Mouse (Mus musculus): ENCODE measurements at regions not wholly inside any gene's neighbourhood (a gene's known extent, or its start where the extent isn't known, plus 50 kb on each side); places are given as distances from the start of the nearest gene placed in this dataset.

DNA sequence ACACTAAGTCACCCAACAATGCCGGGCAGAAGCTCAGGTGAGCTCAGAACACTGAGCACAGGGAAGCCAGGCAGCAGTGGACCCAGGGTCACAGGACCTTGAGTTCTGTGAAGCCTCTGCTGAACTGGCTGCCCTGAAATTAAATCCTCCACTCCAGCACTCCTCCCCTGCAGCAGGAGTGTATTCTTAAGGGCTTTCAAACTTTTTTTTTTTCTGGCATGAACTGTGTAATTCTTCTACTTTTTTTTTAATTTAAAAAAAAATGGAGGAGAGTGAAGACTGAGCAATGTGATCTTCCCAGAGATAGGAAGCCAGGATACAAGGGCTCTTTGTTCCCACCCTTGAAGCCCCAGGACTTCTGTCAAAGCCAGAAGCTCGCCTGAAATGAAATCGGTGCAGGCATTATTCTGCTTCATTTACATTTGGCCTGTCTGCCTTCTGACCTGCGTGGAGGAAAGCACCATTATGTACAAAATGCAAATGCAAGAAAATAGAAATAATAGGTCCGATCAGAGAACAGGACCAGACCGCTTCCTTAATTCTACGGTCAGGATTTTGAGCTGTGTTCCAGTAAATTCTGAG, 331.3 kb upstream of the Mki67 start:
- DNase-seq (ENCODE audit: low read depth, low spot score): no peak

DNA sequence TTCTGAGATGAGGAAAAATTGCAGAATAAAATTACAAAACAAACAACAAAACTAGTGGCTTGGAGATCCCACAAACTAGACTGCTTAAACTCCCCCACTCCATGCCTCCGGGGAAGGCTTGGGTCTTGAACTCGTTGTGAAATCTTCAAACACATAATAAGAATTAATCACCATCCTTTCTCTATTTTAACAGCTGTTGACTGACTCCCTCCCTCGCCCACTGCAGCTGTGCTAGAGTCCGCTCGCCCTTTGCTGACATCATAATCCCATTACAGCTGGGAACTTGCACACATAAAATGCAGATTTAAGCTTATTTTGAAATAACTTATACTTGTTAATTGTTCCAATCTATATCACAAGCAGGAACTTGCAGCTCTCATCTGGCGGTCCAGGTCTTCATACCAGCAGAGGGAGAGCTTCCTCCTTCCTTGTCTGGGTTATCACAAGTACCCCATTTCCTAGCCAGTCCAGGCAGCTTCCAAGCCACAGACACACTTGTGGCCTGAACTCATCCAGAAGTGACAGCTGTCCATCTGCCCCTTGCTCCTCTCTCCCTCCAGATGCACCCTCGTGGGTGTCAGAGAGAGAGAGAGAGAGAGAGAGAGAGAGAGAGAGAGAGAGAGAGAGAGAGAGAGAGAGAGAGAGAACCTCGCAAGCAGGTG, 332.9 kb upstream of the Mki67 start:
- DNase-seq (ENCODE audit: low read depth, low spot score): no peak

DNA sequence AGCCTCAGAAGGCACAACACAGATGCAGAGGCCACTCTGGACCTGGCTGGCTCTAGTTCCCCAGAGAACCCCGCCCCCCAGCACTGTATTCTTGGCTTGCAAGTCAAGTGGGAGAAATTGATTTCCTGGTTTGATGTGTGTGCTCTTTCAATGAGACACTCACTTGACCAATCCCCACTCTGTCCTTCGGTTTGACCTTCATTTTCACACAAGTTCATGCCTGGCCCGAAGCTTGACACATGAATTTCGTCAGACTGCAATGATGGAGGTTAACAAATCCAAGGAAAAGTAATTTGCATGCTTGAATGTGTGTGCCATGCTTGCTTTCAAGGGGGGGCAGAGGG, 333.4 kb upstream of the Mki67 start:
- DNase-seq (ENCODE audit: low read depth, low spot score): no peak

DNA sequence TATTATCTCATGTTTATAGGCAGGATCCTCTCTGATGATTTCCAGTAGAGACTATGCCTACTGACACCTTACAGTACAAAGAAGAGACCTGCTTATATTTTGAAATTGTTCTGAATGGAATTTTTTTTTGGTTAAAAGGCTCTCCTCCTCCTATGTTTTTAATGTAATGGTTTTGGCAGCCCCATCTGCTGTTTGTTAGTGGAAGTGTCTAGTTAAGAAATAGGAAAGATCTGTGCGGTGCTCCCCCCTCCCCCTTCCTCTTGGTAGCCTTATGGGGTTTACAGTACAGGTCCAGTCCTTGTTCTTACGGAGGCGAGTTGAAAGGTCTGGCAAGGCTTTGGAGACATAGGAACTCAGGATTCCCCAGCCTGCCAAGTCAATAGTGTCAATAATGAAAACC, 334.0 kb upstream of the Mki67 start:
- DNase-seq (ENCODE audit: low read depth, low spot score): no peak

DNA sequence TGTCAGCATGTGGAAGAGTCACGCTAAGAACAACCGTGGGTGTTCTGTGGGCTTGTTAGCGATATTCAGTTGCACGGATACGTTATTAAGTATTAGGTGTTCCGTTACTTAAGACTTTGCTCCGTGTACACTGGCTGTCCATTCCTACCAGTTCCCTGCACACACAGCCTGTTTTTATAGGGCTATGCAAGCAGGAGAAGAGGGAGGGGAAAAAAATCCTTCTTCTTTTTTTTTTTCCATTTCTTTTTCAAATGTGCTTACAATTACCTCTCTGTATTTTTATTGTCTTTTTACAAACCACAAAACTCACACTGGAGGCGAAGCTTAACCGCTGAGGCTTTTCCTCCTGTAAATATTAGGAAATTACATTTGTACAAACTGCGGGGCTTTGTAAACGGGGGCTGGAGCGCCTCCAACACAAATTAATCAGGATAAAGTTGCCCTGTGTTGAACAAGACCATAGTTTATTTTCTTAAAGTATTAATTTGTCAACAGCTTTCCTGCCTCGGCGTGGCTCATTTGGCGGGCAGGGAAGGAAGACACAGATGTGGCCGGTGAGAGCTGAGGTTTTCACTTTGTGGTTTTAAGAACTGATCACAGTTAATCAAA, 340.8 kb upstream of the Mki67 start:
- no peak for DNase-seq (ENCODE audit: low read depth, low spot score)

DNA sequence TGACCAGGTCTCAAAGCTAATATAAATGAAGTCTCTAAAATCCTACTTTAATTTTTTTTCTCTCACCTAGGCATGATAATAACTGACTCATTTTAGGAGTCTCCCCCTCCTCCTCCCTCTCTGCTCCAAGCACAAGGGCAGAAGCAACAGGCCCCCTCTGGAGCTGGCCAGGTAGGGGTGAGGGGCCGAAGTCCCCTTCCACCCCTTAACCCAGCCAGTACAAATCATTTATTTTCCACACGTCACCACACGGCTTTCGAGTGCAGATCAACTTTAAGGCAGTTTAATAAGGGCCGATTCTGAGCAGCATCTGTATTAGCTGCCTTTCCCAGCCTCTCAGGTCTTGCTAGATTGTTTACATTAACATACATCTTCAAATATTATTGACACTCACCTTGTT, 342.2 kb upstream of the Mki67 start:
- DNase-seq (ENCODE audit: low read depth, low spot score): no peak

DNA sequence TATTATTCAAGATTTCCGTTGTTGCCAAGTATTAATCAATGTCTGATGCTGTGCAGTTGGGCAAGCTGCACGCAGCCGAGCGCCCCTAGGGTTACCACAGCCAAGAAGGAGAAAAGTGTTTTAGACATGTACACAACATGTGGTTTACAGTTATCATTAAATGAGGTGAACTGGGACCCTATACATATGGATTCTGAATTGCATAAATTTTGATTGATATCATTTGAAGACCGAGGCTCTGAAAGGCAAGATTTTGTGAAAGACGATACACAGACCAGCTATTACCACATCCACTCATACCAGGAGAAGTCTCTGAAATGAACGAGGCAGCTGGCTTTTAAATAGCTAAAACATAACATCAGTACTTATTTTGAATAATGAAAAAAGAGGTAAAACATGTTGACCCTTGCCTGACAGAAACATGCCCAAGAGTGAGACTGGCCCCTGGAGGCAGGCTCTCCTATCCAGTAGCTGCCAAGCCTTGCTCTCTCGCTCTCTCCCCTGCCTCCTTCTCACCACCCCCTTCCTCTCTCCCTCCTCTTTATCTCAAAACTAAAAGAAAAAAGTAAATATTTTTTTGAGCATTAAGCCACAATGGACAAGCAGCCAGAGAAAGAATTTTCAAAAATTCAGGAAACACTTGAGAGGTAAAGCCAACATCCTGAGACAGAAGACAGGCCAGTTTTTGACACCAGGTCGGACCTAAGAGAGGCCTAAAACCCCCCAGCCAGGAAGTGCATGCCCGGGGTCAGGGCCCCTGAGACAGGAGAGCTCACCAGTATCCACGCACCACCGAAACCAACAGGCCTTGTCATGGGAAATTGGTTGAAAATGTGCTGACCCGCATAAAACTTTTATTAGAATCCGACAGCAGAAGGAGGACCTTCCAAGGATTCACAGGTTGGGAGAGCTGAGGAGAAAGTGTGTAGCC, 342.9 kb upstream of the Mki67 start:
- DNase-seq (ENCODE audit: low read depth, low spot score): no peak

DNA sequence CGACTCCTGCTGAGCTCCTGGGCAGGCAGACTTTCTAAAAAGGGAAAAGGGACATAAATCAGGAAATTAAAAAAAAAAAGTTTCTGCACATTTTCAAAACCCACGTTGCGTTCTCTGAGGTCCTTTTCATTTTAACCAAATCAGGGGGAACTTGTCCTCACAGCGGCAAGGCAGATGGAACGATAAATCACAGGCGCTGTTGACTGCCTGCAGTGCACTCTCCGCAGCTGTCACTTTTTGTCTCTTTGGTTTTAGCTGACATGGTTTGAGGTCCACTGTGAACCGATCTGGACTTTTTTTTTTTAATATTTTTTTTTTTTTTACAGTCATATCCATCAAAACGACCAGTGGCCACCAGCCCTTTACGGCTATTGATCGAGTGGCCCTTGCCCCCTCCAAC, 343.7 kb upstream of the Mki67 start:
- DNase-seq (ENCODE audit: low read depth, low spot score): no peak

DNA sequence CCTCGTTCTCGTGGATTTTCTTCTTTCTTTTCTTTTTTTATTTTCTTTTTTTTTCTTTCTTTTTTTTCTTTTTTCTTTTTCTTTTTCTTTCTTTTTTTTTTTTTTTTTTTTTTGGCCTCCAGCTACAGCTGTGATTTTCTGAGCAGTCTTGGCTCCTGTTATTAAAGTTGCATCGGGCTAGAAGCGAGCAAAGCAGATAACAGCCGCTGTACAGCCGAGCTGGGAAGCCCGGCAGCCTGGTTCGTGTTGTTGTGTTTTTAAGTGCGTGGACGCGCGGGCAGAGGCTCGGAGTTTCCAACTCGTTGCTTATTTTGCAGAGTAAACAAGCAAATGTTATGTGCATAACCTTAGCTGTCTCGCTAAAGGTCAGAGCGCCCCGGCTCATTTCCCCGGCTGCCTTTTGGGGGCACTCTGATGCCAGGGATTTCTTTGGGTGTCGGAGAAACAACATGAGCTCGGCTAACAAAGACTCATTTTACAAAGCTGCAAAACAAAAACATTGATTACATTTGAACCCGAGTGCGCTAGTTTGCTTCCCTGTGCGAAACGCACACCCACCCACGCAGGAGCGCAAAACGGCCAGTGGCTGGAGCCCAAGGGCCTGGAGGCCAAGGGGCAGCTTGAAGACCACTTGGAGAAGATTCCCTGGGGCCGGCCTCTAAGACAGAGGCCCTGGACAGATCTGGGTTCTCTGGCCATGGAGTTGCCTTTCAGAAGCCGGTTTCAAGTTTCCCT, 344.3 kb upstream of the Mki67 start:
- DNase-seq (ENCODE audit: low read depth, low spot score): no peak

DNA sequence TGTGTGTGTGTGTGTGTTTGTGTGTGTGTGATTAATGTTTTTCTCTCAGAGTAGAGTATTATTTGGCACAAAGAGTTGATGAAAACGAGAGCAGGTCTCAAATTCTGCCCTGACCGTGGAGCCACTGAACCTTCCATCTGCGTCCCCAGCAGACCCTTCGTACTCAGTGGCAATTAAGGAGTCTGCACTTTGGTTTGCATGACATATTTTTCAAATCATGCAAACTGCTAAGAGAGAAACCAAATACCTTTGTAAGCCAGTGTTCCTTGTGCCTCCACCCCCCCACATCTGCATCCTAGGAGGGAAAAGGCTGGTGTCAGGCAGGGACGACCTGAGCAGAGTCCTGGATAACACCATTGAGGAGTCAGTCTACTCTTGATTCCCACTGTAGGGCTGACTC, 346.5 kb upstream of the Mki67 start:
- no peak for DNase-seq (ENCODE audit: low read depth, low spot score)

DNA sequence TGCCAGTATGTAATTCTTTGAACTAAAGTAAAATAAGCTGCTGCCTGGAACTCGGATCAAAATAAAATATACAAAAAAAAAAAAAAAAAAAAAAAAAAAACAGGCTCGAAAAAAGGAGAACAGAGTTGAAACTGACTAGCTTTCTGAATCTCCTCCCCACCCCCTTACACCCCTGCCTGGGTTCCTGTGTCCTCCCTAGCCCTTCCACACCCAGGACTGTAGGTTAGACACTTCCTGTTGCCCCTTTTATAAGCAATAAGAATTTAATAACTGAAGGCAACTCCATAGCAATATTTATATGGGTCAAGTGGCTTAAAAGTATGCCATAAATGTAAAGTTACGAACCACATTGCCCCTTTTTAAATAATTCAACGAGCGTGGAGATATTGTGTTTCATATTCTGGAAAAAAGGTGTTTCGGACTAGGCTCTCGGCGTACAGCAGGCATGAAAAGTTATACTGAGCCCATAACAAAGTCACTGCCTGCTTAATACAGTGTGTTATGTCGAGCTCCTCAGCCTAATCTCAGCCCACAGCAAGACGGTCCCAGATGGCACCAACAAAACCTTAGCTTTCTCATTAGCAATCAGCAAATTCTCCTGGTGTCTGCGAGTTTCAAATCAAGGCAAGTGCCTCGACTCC, 349.0 kb upstream of the Mki67 start:
- DNase-seq (ENCODE audit: low read depth, low spot score): no peak

DNA sequence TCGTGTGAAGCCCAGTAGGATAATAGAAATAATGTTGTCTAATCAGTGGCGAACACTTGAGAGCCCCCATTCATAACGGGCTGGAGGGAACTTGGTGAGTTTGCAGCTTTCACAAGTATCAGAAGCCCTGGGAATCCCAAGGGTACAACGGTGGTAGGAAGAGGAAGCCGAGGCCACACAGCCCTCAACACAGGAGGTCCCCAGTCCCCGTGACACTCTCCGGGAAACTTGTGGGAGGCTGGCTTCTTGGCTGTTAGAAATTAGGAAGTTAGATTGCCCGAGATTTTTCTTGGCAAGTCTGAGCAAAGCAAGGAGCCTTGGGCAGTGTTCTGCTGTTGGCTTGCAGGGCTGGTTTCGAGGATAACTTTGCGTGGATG, 349.5 kb upstream of the Mki67 start:
- DNase-seq (ENCODE audit: low read depth, low spot score): no peak

DNA sequence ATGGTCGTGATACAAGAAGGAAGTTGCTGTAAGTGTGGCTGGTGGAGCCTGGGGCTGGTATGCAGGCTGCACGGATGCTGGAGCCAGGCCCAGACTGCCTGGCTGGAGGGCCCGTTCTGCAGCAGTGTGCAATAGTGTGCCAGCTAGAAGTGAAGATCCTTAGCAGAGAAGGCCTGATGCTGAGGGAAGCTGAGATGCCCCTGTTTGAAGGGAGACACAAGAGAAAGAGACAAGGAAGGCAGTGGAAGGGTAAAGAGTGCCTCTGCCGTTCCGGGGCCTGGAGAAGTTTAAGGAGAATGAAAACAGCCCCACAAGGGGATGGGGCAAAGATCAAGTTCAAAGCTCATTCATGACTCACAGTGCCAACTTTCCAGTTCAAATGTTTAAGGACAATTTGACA, 354.7 kb upstream of the Mki67 start:
- no peak for DNase-seq (ENCODE audit: low read depth, low spot score)

DNA sequence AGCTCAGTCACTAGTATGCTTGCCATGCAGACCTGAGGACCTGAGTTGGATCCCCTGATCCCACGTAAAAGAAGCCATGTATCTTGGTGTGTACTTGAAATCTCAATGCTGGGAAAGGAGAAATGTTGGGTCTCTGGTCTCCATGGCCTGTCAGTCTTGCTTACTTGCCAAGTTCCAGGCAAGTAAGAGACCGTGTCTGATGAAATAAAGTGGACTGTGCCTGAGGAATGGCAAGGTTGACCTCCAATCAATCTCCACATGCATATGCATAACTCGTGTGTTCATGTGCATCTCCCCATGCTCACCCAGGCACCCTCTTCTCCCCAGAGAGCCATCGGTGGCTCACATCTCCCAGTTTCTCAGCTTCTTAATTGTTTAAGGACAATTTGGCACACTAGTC, 355.2 kb upstream of the Mki67 start:
- no peak for DNase-seq (ENCODE audit: low read depth, low spot score)

DNA sequence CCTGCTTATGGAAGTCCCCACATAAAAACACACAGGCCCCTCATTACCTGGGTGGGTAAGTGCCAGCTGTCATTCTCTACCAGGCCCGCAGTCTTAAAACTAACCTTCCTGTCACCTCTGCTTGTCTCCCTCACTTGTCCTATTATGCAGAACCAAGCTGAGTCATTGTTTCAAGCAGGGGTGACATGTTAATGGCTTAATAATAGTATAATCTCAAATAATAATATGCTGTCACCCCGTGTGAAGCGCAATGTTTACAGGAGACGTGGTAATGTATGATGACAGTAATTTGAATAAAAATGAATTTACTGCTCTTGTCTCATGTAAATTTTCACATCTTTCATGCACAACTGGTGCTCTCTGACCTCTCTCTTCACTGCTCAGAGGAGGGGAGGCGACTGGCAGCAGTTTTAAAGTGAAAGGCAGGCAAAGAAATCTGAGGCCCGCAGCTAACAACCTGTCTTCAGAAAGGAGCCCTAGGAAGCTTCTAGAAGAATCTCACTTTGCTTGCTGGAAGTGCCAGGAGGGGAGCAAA, 357.2 kb upstream of the Mki67 start:
- DNase-seq (ENCODE audit: low read depth, low spot score): no peak

DNA sequence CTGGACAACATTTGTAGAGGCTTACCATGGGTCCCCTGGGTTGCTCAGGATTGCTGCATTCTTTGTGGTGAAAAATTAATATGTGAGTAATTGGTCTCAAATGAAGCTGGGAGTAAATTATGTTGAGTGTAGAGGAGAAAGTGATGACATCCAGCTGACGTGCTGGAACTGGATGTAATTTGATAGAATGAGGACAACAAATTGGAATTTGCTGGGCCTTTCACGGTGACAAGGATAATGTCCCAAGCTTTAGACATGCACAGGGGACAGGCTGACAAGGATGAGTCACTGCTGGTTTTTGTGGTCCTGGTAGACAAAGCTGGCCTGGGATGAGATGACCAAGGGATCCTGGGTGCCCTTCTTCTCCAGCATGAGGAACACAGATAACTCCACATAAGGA, 357.9 kb upstream of the Mki67 start:
- DNase-seq (ENCODE audit: low read depth, low spot score): no peak

DNA sequence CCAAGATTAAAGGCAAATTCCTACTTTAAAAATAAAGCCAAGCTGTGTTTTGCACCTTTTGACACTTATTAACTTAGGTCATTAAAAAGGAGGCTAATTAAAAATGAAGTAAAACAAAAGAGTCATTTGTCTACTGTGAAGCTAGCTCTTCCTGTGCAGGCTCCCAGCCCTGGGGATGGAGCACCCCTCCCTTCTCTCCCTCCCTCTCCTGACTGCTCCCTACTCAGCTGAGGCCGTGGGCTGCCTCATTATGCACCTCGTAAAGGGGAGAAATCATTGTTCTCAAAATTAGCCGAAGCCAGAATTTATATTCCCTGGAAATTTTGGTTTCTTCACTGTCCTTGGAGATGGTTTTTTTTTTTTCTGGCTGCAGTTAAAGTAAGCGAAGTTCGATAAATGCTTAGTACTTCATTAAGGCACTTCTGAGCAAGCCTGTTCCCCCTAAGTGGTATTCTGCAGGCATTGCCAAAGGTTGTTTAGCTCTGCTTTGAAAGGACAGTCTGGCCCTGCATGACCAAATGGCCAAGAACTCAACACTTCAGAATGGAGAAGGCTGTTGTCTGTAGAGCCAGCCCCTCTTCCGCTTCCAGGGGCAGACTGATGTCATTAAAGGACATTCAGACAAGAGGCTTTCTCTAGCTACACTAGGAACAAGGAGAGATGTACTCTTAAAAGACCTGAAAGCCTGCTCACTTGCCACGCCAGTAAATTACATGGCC, 365.5 kb upstream of the Mki67 start:
- DNase-seq (ENCODE audit: low read depth, low spot score): no peak

DNA sequence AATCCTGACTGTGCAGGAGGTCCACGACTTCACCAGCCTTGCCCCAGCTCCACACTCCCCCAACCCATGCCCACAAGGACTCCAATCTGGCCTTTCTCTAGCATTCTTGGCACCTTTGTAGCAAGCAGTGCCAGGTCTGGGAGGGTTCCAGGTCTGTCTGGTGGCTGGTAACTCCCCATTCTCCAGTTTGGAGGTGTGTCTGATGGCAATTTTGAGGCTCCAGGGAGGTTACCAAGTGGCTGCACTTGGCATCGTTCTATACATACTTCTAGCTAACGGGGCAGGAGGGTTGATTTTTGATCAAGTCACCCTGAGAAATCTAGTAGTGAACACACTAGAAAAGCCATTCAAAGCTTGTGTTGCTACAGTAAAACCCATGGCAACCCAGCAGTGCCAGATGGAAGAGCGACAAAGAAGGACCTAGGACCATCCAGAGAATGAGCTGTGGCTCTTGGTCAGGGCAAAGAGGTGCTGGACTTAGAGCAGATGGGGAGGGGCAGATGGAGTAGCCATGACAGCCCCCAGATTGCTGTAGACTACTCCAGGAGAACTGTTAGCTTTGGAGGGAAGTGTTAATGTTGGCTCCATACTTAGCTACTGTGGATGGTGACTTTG, 366.2 kb upstream of the Mki67 start:
- DNase-seq (ENCODE audit: low read depth, low spot score): no peak

DNA sequence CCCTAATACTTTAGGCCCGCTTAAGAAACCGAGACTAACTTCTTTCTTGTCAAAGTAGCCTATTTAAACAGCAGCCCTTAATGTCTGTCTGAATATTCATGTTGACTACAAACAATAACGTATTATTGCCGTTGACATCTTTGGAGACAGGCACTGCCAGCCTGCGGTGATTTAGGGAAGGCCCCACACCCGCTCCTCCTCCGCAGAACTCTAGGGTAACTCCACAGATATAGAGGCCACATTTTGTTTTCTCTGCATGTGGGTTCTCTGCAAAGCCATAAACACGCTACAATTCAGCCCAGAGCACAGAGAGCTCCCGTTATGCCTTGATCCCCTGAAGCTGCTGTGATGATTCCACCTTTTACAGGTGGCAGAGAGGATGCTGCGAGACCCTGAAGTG, 366.8 kb upstream of the Mki67 start:
- no peak for DNase-seq (ENCODE audit: low read depth, low spot score)
